Mouse (Mus musculus) testis, adult 2 months (tissue): ENCODE data around the gene Fkbp4. TPM values are rescaled to one million over a fixed set of nuclear protein-coding genes. Genes with fewer than 3 reads are reported as not detected.

ENCODE experiments used
- H3K27ac ChIP-seq: fragments of 200-500 bp; 2 replicates; pipeline ENCODE4 v1.5.1; 2012; ENCODE audit warnings: low read depth, low read length; ENCODE audit not compliant: control insufficient read depth, insufficient read depth
- H3K27me3 ChIP-seq: fragments of 200-500 bp; 2 replicates; pipeline ENCODE4 v1.6.1; 2012; ENCODE audit warnings: mild to moderate bottlenecking, low read length, moderate library complexity; ENCODE audit not compliant: control insufficient read depth, insufficient read depth
- H3K36me3 ChIP-seq: fragments of 200-500 bp; 2 replicates; pipeline ENCODE4 v1.6.1; 2012; ENCODE audit warnings: mild to moderate bottlenecking, low read length; ENCODE audit not compliant: control insufficient read depth, insufficient read depth
- H3K4me1 ChIP-seq: fragments of 200-500 bp; 2 replicates; pipeline ENCODE4 v1.6.1; 2012; ENCODE audit warnings: low read length; ENCODE audit not compliant: control insufficient read depth, insufficient read depth
- H3K4me3 ChIP-seq: fragments of 200-500 bp; 2 replicates; pipeline ENCODE4 v1.5.1; 2012; ENCODE audit warnings: low read depth, mild to moderate bottlenecking, low read length, moderate library complexity, mixed read lengths; ENCODE audit not compliant: control insufficient read depth
- CTCF ChIP-seq: fragments of 200-500 bp; IDR thresholded peaks from 2 replicates; pipeline ENCODE4 v1.5.1; 2012; ENCODE audit warnings: low read depth, mild to moderate bottlenecking, inconsistent platforms, low read length, moderate library complexity; ENCODE audit not compliant: control insufficient read depth, insufficient read depth, insufficient replicate concordance
- POLR2A ChIP-seq: fragments of 200-500 bp; IDR thresholded peaks from 2 replicates; pipeline ENCODE4 v1.6.1; 2012; ENCODE audit warnings: low read depth, mild to moderate bottlenecking, inconsistent platforms, low read length, moderate library complexity; ENCODE audit not compliant: control insufficient read depth
- polyA plus RNA-seq: library from polyadenylated mRNA; depleted of rRNA; stranded (reverse); fragments of >200 nt; gene quantifications from 2 replicates; pipeline ENCODE4 v1.2.3, GENCODE M21; 2012

The Fkbp4 gene
- polyA plus RNA-seq, 1 experiment = 342 TPM

GRCm38 (mm10) chr6:128425046-128425445 lies 13.4 kb downstream of the Fkbp4 start:
- Histone ChIP-seq H3K4me3 (peak overlapping the region; percentile 92), H3K27ac (peak overlapping the region; percentile 97)
- TF ChIP-seq POLR2A = no peak
- no peak for TF ChIP-seq CTCF

GRCm38 (mm10) chr6:128424269-128425019 lies 14.0 kb downstream of the Fkbp4 start, which contains the start of gene Itfg2:
TSS of gene Itfg2 (minus strand) at chr6:128424931.
- Histone ChIP-seq H3K36me3 (no peaks in the 10 kb centered on the region), H3K27me3 (no peaks in the 10 kb centered on the region), H3K4me1 (peaks cover 6% of the 10 kb centered on the region), H3K4me3 (peak within 1 kb of the TSS; percentile 92), H3K27ac (peak within 1 kb of the TSS; percentile 97)
- peak; percentile 97 for TF ChIP-seq POLR2A
- no peak for TF ChIP-seq CTCF

More at GRCm38 (mm10) chr6:128425046-128425445, 13.4 kb downstream of the Fkbp4 start:
- Histone ChIP-seq H3K27me3 (no peaks in the 10 kb centered on the region), H3K36me3 (no peaks in the 10 kb centered on the region), H3K4me1 (peaks cover 6% of the 10 kb centered on the region)

- H3K27me3 ChIP-seq = no peaks in the 10 kb centered on the region
- H3K4me1 ChIP-seq = peaks cover 6% of the 10 kb centered on the region
- peak overlapping the region; percentile 92; the same call in 1 of the 2 replicates for H3K4me3 ChIP-seq
- TF ChIP-seq POLR2A (no peak), CTCF (no peak)
- no peaks in the 10 kb centered on the region for H3K36me3 ChIP-seq
- H3K27ac ChIP-seq = no peak overlapping the region; the same call in 1 of the 2 replicates
Observed at GRCm38 (mm10) chr6:128423496-128424268, 14.8 kb downstream of the Fkbp4 start.

- no peaks in the 10 kb centered on the region for H3K36me3 ChIP-seq
- H3K27me3 ChIP-seq = no peaks in the 10 kb centered on the region
- H3K27ac ChIP-seq = peak overlapping the region; percentile 93
- H3K4me3 ChIP-seq = no peak overlapping the region
- peaks cover 6% of the 10 kb centered on the region for H3K4me1 ChIP-seq
- no peak for TF ChIP-seq CTCF
- TF ChIP-seq POLR2A = no peak
Observed at GRCm38 (mm10) chr6:128421480-128421879, 17.0 kb downstream of the Fkbp4 start.

- Histone ChIP-seq H3K4me3 (no peak overlapping the region), H3K27me3 (no peaks in the 10 kb centered on the region), H3K4me1 (peaks cover 6% of the 10 kb centered on the region), H3K36me3 (no peaks in the 10 kb centered on the region), H3K27ac (peak overlapping the region; percentile 93)
- TF ChIP-seq CTCF (no peak), POLR2A (no peak)
Observed at GRCm38 (mm10) chr6:128421036-128421435, 17.4 kb downstream of the Fkbp4 start.

GRCm38 (mm10) chr6:128418076-128418475 lies 20.4 kb downstream of the Fkbp4 start:
- Histone ChIP-seq H3K4me1 (peaks cover 6% of the 10 kb centered on the region; the same call in 1 of the 2 replicates), H3K27ac (no peak overlapping the region), H3K27me3 (no peaks in the 10 kb centered on the region), H3K4me3 (no peak overlapping the region), H3K36me3 (no peaks in the 10 kb centered on the region)
- TF ChIP-seq POLR2A (no peak), CTCF (no peak)

- Histone ChIP-seq H3K4me1 (peaks cover 4% of the 10 kb centered on the region; the same call in 1 of the 2 replicates), H3K27me3 (no peaks in the 10 kb centered on the region), H3K4me3 (no peak overlapping the region), H3K27ac (no peak overlapping the region), H3K36me3 (no peaks in the 10 kb centered on the region)
- TF ChIP-seq CTCF (no peak), POLR2A (no peak)
Observed at GRCm38 (mm10) chr6:128416169-128416568, 22.3 kb downstream of the Fkbp4 start.
